Mouse (Mus musculus): ENCODE measurements around the gene Dach1.

Gene Dach1

GRCm38 (mm10) chr14:98108764-98109163 lies 60.8 kb downstream of the Dach1 start:
- DNase-seq, result no peak

- DNase-seq, result no peak
Measured at GRCm38 (mm10) chr14:98106208-98106607, 63.4 kb downstream of the Dach1 start.

GRCm38 (mm10) chr14:98104314-98104955 lies 65.1 kb downstream of the Dach1 start:
- no peak for DNase-seq

- DNase-seq, result no peak
Measured at GRCm38 (mm10) chr14:98095229-98095628, 74.3 kb downstream of the Dach1 start.

- no peak for DNase-seq
Measured at GRCm38 (mm10) chr14:98089246-98089645, 80.3 kb downstream of the Dach1 start.

- DNase-seq, result no peak
Measured at GRCm38 (mm10) chr14:98087355-98087754, 82.2 kb downstream of the Dach1 start.

- DNase-seq, result no peak
Measured at GRCm38 (mm10) chr14:98086794-98087193, 82.8 kb downstream of the Dach1 start.

GRCm38 (mm10) chr14:98085141-98085540 lies 84.4 kb downstream of the Dach1 start:
- no peak for DNase-seq

GRCm38 (mm10) chr14:98084720-98085119 lies 84.8 kb downstream of the Dach1 start:
- no peak for DNase-seq

GRCm38 (mm10) chr14:98083419-98083818 lies 86.1 kb downstream of the Dach1 start:
- DNase-seq, result no peak

- no peak for DNase-seq
Measured at GRCm38 (mm10) chr14:98080014-98080413, 89.6 kb downstream of the Dach1 start.

- no peak for DNase-seq
Measured at GRCm38 (mm10) chr14:98077996-98078395, 91.6 kb downstream of the Dach1 start.

- no peak for DNase-seq
Measured at GRCm38 (mm10) chr14:98073421-98074080, 96.0 kb downstream of the Dach1 start.

GRCm38 (mm10) chr14:98072647-98073420 lies 96.7 kb downstream of the Dach1 start:
- DNase-seq, result no peak

- no peak for DNase-seq
Measured at GRCm38 (mm10) chr14:98071877-98072276, 97.7 kb downstream of the Dach1 start.

- DNase-seq, result no peak
Measured at GRCm38 (mm10) chr14:98067273-98067905, 102.2 kb downstream of the Dach1 start.

GRCm38 (mm10) chr14:98064190-98064589 lies 105.4 kb downstream of the Dach1 start:
- no peak for DNase-seq

- no peak for DNase-seq
Measured at GRCm38 (mm10) chr14:98049329-98049728, 120.2 kb downstream of the Dach1 start.

- DNase-seq, result no peak
Measured at GRCm38 (mm10) chr14:98048403-98048802, 121.2 kb downstream of the Dach1 start.

- no peak for DNase-seq
Measured at GRCm38 (mm10) chr14:98047670-98048069, 121.9 kb downstream of the Dach1 start.

- DNase-seq, result no peak
Measured at GRCm38 (mm10) chr14:98046960-98047359, 122.6 kb downstream of the Dach1 start.

- DNase-seq, result no peak
Measured at GRCm38 (mm10) chr14:98038524-98038923, 131.0 kb downstream of the Dach1 start.

GRCm38 (mm10) chr14:98037175-98037574 lies 132.4 kb downstream of the Dach1 start:
- DNase-seq, result no peak

Measured in kidney, postnatal 10 days (tissue).